Mouse (Mus musculus) liver, postnatal 0 days (tissue): Measurements from ENCODE around the gene Bcl6. TPM values are rescaled to one million over a fixed set of nuclear protein-coding genes. Genes with fewer than 3 reads are reported as not detected.

ENCODE experiments used
- ATAC-seq: fragments of 200-750 bp; cut with Nextera tagmentation; 2 replicates; pipeline ENCODE4 v1.8.0; 2017; ENCODE audit warnings: mild to moderate bottlenecking, moderate library complexity
- DNase-seq: peaks from one replicate; pipeline ENCODE4 v3.0.0-alpha.2; 2016
- H3K27ac ChIP-seq: fragments of 300-500 bp; sonication (generic); 2 replicates; pipeline ENCODE4 v1.5.1; 2014; ENCODE audit warnings: antibody characterized with exemption, moderate library complexity, mild to moderate bottlenecking, low read depth
- H3K27me3 ChIP-seq: fragments of 300-500 bp; sonication (generic); 2 replicates; pipeline ENCODE4 v1.6.1; 2014; ENCODE audit warnings: low read length, control low read depth, mixed read lengths; ENCODE audit not compliant: insufficient read depth
- H3K36me3 ChIP-seq: fragments of 300-500 bp; sonication (generic); replicated peaks from 2 replicates; pipeline ENCODE4 v1.6.1; 2014; ENCODE audit warnings: mild to moderate bottlenecking, control low read depth, low read length, moderate library complexity, mixed read lengths; ENCODE audit not compliant: insufficient read depth
- H3K4me1 ChIP-seq: fragments of 300-500 bp; sonication (generic); 2 replicates; pipeline ENCODE4 v1.6.1; 2014; ENCODE audit warnings: antibody characterized with exemption, mild to moderate bottlenecking, control low read depth; ENCODE audit not compliant: insufficient read depth
- H3K4me2 ChIP-seq: fragments of 300-500 bp; sonication (generic); 2 replicates; pipeline ENCODE4 v1.6.1; 2014; ENCODE audit warnings: low read depth, mild to moderate bottlenecking, low read length, moderate library complexity, mixed read lengths
- H3K4me3 ChIP-seq: fragments of 300-500 bp; sonication (generic); 2 replicates; pipeline ENCODE4 v1.5.1; 2014; ENCODE audit warnings: low read depth, low read length
- H3K9ac ChIP-seq: fragments of 300-500 bp; sonication (generic); replicated peaks from 2 replicates; pipeline ENCODE4 v1.6.1; 2014; ENCODE audit warnings: mild to moderate bottlenecking, moderate library complexity
- H3K9me3 ChIP-seq: fragments of 300-500 bp; sonication (generic); 2 replicates; pipeline ENCODE4 v1.6.1; 2016; ENCODE audit warnings: mild to moderate bottlenecking, control low read depth, low read length, mixed read lengths
- CTCF ChIP-seq: sonication (generic); IDR thresholded peaks from 2 replicates; pipeline ENCODE4 v1.5.1; 2016; ENCODE audit warnings: antibody characterized with exemption, low read depth
- EP300 ChIP-seq: IDR thresholded peaks from 2 replicates; pipeline ENCODE4 v1.6.1; 2016; ENCODE audit warnings: antibody characterized with exemption, low read depth, mild to moderate bottlenecking
- WGBS: fragments of 180-500 bp; shearing (Covaris S2); extraction: QIAGEN DNeasy Blood & Tissue Kit; methylation state at CpG from one replicate; pipeline ENCODE4 v1.1.7; 2014; ENCODE audit not compliant: insufficient replicate concordance; 5-methylcytosine and 5-hydroxymethylcytosine counted together
- polyA plus RNA-seq: library from polyadenylated mRNA; unstranded; fragments of >200 nt; fragmentation: Nextera tagmentation; extraction: Ambion mirVana; gene quantifications from 2 replicates; pipeline ENCODE4 v1.2.1, GENCODE M21; 2015

Gene Bcl6
- polyA plus RNA-seq, 1 experiment from 2014 or later: 0.69 TPM

DNA sequence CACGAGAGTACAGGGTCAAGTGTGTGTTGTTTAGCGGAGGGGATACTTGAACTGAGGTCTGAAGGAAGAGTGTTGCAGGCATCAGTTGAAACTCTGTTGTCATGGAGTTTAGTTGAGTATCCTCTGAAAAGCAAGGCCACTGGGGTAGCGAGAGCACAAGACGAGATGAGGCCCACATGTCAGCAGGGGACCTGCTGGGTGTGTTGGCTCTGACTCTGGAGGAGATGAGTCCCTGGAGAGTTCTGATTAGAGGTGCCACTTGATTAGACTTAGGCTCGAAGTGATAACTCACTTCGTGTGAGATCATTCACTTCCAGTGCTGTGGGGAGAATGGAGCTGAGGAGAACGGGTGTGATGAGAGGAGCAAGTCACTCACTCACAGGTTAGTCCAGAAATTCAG is 36.8 kb upstream of the Bcl6 start:
- 53% methylated on average over 7 of the region's 7 CpGs for WGBS

DNA sequence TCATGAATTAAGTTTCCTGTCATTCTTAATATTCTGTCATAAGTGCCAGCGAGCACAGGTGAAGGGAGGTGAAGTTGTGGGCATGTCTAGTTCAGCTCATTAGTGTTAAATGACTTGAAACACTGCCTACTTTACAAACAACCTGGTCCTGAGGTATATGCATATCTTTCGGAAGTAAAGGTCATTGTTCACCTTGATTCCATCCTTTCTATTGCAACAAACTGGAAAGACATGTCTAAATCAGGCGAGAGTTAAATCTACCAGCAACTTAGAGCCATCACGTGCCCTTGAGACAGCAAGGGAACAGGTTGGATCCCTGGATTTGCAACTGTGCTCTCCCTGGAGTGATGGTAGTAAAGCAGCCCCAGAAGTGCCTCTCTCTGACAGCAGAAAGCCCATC is 34.0 kb upstream of the Bcl6 start:
- no peak for ATAC-seq
- Histone ChIP-seq H3K9me3 (no peaks in the 10 kb centered on the region), H3K27ac (no peak overlapping the region), H3K36me3 (no peaks in the 10 kb centered on the region), H3K9ac (no peak overlapping the region), H3K4me2 (no peak overlapping the region), H3K4me1 (no peaks in the 10 kb centered on the region), H3K27me3 (no peaks in the 10 kb centered on the region), H3K4me3 (no peak overlapping the region)
- TF ChIP-seq EP300: no peak
- no peak for DNase-seq
- 78% methylated on average over 4 of the region's 4 CpGs for WGBS

More for the DNA sequence above, 36.8 kb upstream of the Bcl6 start:
- H3K9ac ChIP-seq: no peak overlapping the region
- H3K4me1 ChIP-seq: no peaks in the 10 kb centered on the region
- no peaks in the 10 kb centered on the region for H3K36me3 ChIP-seq
- DNase-seq (no peak), ATAC-seq (no peak)
- no peaks in the 10 kb centered on the region for H3K9me3 ChIP-seq
- no peak overlapping the region for H3K4me2 ChIP-seq
- H3K4me3 ChIP-seq: no peak overlapping the region
- no peak overlapping the region for H3K27ac ChIP-seq
- TF ChIP-seq EP300 (no peak), CTCF (no peak)
- no peaks in the 10 kb centered on the region for H3K27me3 ChIP-seq

DNA sequence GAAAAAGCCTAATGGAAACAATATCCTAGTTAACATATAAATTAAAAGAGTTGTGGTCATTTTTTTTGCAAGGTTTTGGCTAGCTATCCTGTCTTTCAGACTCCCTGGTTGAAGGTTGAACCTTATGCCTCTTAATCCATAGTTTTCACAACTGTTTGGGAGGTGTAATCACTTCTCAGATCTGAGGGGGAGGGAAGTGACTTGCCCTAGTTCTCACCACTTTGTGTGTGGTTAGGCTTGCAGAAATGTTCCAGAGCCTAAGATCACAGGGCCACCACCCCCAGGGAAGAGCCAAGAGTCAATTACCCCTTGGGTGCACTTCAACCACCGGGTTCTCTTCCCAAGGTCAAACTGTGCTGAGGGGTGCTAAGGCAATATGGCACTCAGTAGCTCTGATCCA is 33.1 kb upstream of the Bcl6 start:
- Histone ChIP-seq H3K9ac (no peak overlapping the region), H3K36me3 (no peaks in the 10 kb centered on the region), H3K4me2 (no peak overlapping the region), H3K4me1 (no peaks in the 10 kb centered on the region; the same call in 1 of the 2 replicates), H3K9me3 (no peaks in the 10 kb centered on the region), H3K27ac (no peak overlapping the region), H3K27me3 (no peaks in the 10 kb centered on the region), H3K4me3 (no peak overlapping the region)
- no peak for TF ChIP-seq CTCF
- no peak for TF ChIP-seq EP300
- no peak for DNase-seq
- 72% methylated on average over 1 of the region's 1 CpGs for WGBS
- ATAC-seq: no peak

DNA sequence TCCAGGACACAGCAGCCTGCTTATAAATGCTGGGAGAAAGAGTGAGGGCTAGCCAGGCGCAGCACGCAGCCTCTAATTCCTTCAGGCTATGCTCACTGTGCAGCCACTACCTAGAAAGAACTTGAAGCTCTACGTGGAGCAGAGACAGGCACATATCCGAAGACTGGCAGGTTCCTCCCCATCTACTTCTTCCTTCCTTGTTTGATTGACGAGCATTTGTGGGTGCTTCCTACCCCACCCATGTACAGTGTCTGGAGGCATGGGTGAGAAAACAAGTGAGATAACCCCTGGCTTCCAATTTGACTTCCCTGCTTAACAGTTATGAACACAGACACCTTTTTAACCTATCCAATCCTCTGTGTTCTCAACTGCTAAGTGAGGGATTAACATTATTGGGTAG is 28.1 kb upstream of the Bcl6 start:
- Histone ChIP-seq H3K36me3 (no peaks in the 10 kb centered on the region), H3K4me3 (no peak overlapping the region), H3K9me3 (no peaks in the 10 kb centered on the region), H3K27ac (no peak overlapping the region), H3K4me1 (peaks cover 7% of the 10 kb centered on the region; the same call in 1 of the 2 replicates), H3K4me2 (no peak overlapping the region), H3K9ac (no peak overlapping the region), H3K27me3 (no peaks in the 10 kb centered on the region)
- no peak for ATAC-seq
- DNase-seq: no peak
- WGBS: 43% methylated on average over 5 of the region's 5 CpGs
- TF ChIP-seq CTCF (no peak), EP300 (no peak)

DNA sequence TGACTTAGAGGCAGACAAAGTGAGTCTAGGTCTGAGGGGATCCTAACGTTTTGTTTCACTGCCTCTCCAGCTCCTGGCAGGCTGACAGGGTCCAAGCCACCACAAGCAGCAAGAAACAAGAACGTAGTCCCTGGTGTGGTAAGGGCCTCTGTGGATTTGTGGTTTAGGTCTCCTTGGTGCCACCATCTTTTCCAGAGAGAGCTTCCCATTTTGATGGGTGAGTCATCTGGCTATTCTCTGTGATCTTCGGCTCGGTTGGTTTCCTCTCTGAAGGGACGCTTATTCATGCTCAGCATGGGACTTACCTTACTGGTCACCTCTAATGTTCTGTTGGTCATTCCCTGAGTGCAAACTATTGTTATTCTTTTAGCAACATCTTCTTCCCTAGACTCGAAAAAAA is 27.6 kb upstream of the Bcl6 start:
- no peaks in the 10 kb centered on the region for H3K27me3 ChIP-seq
- H3K9me3 ChIP-seq: no peaks in the 10 kb centered on the region
- whole genome bisulfite sequencing: 31% methylated on average over 6 of the region's 6 CpGs
- no peaks in the 10 kb centered on the region for H3K36me3 ChIP-seq
- H3K4me2 ChIP-seq: no peak overlapping the region
- H3K9ac ChIP-seq: no peak overlapping the region
- no peak for TF ChIP-seq CTCF
- no peak for TF ChIP-seq EP300
- DNase-seq (no peak), ATAC-seq (no peak)
- H3K27ac ChIP-seq: no peak overlapping the region
- peaks cover 7% of the 10 kb centered on the region; the same call in 1 of the 2 replicates for H3K4me1 ChIP-seq
- H3K4me3 ChIP-seq: no peak overlapping the region

DNA sequence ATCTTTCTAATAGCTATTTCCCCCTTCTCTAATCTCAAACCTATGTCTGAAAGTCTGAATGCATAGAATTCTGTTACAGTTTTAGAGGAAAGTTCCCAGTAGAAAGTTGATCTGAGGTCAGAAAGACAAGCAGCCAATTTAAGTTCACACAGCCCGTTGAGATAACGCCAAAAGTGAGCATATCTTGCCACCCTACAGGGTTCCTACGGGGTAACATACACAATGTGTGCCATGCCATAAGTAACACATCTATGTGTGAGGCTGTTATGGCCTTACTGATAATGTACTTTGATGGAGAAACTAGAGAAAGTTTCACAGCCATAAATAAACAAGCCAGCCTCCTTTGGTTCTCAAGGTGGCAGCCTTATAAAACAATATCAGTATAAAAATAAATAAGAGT is 25.7 kb upstream of the Bcl6 start:
- H3K27ac ChIP-seq: no peak overlapping the region
- H3K4me2 ChIP-seq: no peak overlapping the region
- H3K9ac ChIP-seq: no peak overlapping the region
- ATAC-seq: no peak
- TF ChIP-seq EP300 (peak; percentile 60; the same call in 1 of the 2 replicates), CTCF (no peak)
- no peak for DNase-seq
- H3K4me3 ChIP-seq: no peak overlapping the region
- peaks cover 7% of the 10 kb centered on the region; the same call in 1 of the 2 replicates for H3K4me1 ChIP-seq
- H3K9me3 ChIP-seq: no peaks in the 10 kb centered on the region
- no peaks in the 10 kb centered on the region for H3K27me3 ChIP-seq
- H3K36me3 ChIP-seq: no peaks in the 10 kb centered on the region
- 49% methylated on average over 3 of the region's 3 CpGs for WGBS

DNA sequence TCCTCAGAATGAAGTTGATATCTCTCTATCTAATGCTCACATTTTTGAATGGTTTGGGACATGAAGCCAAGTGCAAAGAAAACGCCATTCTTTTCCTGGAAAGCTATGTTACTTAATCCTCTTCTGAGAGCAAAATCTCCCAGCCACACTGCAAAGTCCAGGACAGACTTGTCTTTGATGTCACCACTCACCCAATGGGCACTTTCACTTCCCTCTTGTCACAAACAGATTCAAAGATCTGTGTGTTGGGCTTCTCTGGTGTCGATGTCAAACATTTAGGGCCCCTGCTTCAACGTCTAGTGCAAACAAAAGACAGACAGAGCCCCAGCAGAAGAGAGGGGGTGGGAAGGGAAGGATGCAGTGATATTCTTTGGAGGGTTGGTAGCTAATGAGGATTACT is 23.4 kb upstream of the Bcl6 start:
- no peaks in the 10 kb centered on the region for H3K36me3 ChIP-seq
- H3K9me3 ChIP-seq: no peaks in the 10 kb centered on the region
- no peak overlapping the region for H3K9ac ChIP-seq
- 15% methylated on average over 3 of the region's 3 CpGs for WGBS
- peaks cover 7% of the 10 kb centered on the region; the same call in 1 of the 2 replicates for H3K4me1 ChIP-seq
- H3K27me3 ChIP-seq: no peaks in the 10 kb centered on the region
- no peak overlapping the region for H3K27ac ChIP-seq
- TF ChIP-seq EP300 (no peak), CTCF (no peak)
- no peak for ATAC-seq
- H3K4me2 ChIP-seq: no peak overlapping the region; the same call in 1 of the 2 replicates
- H3K4me3 ChIP-seq: no peak overlapping the region
- no peak for DNase-seq
